Mouse (Mus musculus): Measurements from ENCODE around the gene Anxa6. TPM values are rescaled to one million over a fixed set of nuclear protein-coding genes. Genes with fewer than 3 reads are reported as not detected.

Anxa6 gene
- polyA plus RNA-seq, 1 experiment from 2014 or later: 90.1 TPM

GRCm38 (mm10) chr11:54930318-54930979 lies 102.8 kb downstream of the Anxa6 start:
- Histone ChIP-seq H3K27me3 (ENCODE audit: control insufficient read depth, insufficient read depth, low read length) (no peaks in the 10 kb centered on the region), H3K9me3 (ENCODE audit: control insufficient read depth, low read length) (no peaks in the 10 kb centered on the region), H3K4me1 (ENCODE audit: control insufficient read depth, insufficient read depth, low read length) (no peaks in the 10 kb centered on the region), H3K36me3 (ENCODE audit: control insufficient read depth, insufficient read depth, low read length) (no peaks in the 10 kb centered on the region; the same call in 1 of the 2 replicates), H3K4me3 (ENCODE audit: low read depth, low read length) (no peak overlapping the region), H3K4me2 (ENCODE audit: low read depth) (no peak overlapping the region), H3K27ac (ENCODE audit: low read depth, low read length) (no peak overlapping the region), H3K9ac (ENCODE audit: low read length) (no peak overlapping the region)
- 68% methylated on average over 7 of the region's 7 CpGs for WGBS
- peak; percentile 63 for DNase-seq (ENCODE audit: low spot score)
- no peak for ATAC-seq (ENCODE audit: insufficient read depth, low FRiP score, low TSS enrichment)

GRCm38 (mm10) chr11:54929744-54930143 lies 103.5 kb downstream of the Anxa6 start:
- peaks cover 2% of the 10 kb centered on the region; the same call in 1 of the 2 replicates for H3K36me3 ChIP-seq (ENCODE audit: control insufficient read depth, insufficient read depth, low read length)
- H3K4me1 ChIP-seq (ENCODE audit: control insufficient read depth, insufficient read depth, low read length): no peaks in the 10 kb centered on the region
- no peaks in the 10 kb centered on the region for H3K9me3 ChIP-seq (ENCODE audit: control insufficient read depth, low read length)
- ATAC-seq (ENCODE audit: insufficient read depth, low FRiP score, low TSS enrichment) (no peak), DNase-seq (ENCODE audit: low spot score) (no peak)
- H3K27ac ChIP-seq (ENCODE audit: low read depth, low read length): no peak overlapping the region
- no peaks in the 10 kb centered on the region for H3K27me3 ChIP-seq (ENCODE audit: control insufficient read depth, insufficient read depth, low read length)
- no peak overlapping the region for H3K4me2 ChIP-seq (ENCODE audit: low read depth)
- H3K9ac ChIP-seq (ENCODE audit: low read length): no peak overlapping the region
- no peak overlapping the region for H3K4me3 ChIP-seq (ENCODE audit: low read depth, low read length)
- 88% methylated on average over 8 of the region's 8 CpGs for WGBS

DNA sequence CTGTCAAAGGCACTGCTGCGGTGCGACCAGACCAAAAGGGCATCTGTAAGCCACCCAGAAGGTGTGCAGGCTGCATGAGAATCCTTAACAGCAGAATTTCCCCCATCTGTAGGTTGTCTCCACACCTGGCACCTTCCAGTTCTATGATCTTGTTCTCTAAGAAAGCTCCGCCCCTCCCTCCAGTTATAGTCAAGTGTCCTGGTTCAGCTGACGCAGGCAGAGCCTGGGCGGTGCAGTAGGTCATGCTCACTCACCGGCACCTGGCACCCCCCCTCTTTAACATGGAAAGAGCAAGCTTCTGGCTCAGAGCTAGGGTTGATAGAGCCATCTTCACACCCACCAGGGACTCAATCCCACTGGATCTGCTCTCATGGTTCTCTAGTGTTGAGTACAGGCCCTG lies 104.0 kb downstream of the Anxa6 start:
- H3K4me2 ChIP-seq (ENCODE audit: low read depth): no peak overlapping the region
- no peak for DNase-seq (ENCODE audit: low spot score)
- 95% methylated on average over 6 of the region's 6 CpGs for WGBS
- H3K27ac ChIP-seq (ENCODE audit: low read depth, low read length): no peak overlapping the region
- H3K9me3 ChIP-seq (ENCODE audit: control insufficient read depth, low read length): no peaks in the 10 kb centered on the region
- H3K36me3 ChIP-seq (ENCODE audit: control insufficient read depth, insufficient read depth, low read length): peaks cover 2% of the 10 kb centered on the region; the same call in 1 of the 2 replicates
- H3K4me3 ChIP-seq (ENCODE audit: low read depth, low read length): no peak overlapping the region
- no peaks in the 10 kb centered on the region for H3K27me3 ChIP-seq (ENCODE audit: control insufficient read depth, insufficient read depth, low read length)
- no peak for ATAC-seq (ENCODE audit: insufficient read depth, low FRiP score, low TSS enrichment)
- no peaks in the 10 kb centered on the region for H3K4me1 ChIP-seq (ENCODE audit: control insufficient read depth, insufficient read depth, low read length)
- H3K9ac ChIP-seq (ENCODE audit: low read length): no peak overlapping the region

Other genes with a start within 250 kb of the Anxa6 start
- gene Cdc42se2, start 245.8 kb downstream of the Anxa6 start, polyA plus RNA-seq (2014; fragmentation: Nextera tagmentation; extraction: Ambion mirVana): 202 and 203 TPM in 2 replicates
- 8.3 and 8.6 TPM in 2 replicates for gene Lyrm7, start 172.5 kb downstream of the Anxa6 start, polyA plus RNA-seq (2014; fragmentation: Nextera tagmentation; extraction: Ambion mirVana)
- gene Hint1, start 167.1 kb downstream of the Anxa6 start, polyA plus RNA-seq (2014; fragmentation: Nextera tagmentation; extraction: Ambion mirVana): 565 and 591 TPM in 2 replicates
- 98.3 and 109 TPM in 2 replicates for gene Gpx3, start 131.0 kb downstream of the Anxa6 start, polyA plus RNA-seq (2014; fragmentation: Nextera tagmentation; extraction: Ambion mirVana)
- gene Tnip1, start 70.5 kb downstream of the Anxa6 start, polyA plus RNA-seq (2014; fragmentation: Nextera tagmentation; extraction: Ambion mirVana): 12.4 and 13.2 TPM in 2 replicates
- gene Ccdc69, start 44.7 kb upstream of the Anxa6 start, polyA plus RNA-seq (2014; fragmentation: Nextera tagmentation; extraction: Ambion mirVana): 0.32 and 0.73 TPM in 2 replicates
- gene Gm2a, start 64.7 kb upstream of the Anxa6 start, polyA plus RNA-seq (2014; fragmentation: Nextera tagmentation; extraction: Ambion mirVana): 13.6 and 13.8 TPM in 2 replicates
- not detected in 2 replicates for gene Slc36a3, start 118.3 kb upstream of the Anxa6 start, polyA plus RNA-seq (2014; fragmentation: Nextera tagmentation; extraction: Ambion mirVana)
- gene Slc36a2, start 151.6 kb upstream of the Anxa6 start, polyA plus RNA-seq (2014; fragmentation: Nextera tagmentation; extraction: Ambion mirVana): 0.35 and 0.76 TPM in 2 replicates
- gene Slc36a1, start 170.9 kb upstream of the Anxa6 start, polyA plus RNA-seq (2014; fragmentation: Nextera tagmentation; extraction: Ambion mirVana): 1.9 and 2.6 TPM in 2 replicates

All from neural tube, embryonic 11.5 days (tissue).